Mouse (Mus musculus) brain, embryonic 14.5 days (tissue): ENCODE data around the gene Fubp1.

Experiments used
- CTCF ChIP-seq: fragments of 200-500 bp; IDR thresholded peaks from 2 replicates; pipeline ENCODE4 v1.5.1; 2012; ENCODE audit warnings: inconsistent platforms, mild to moderate bottlenecking, moderate library complexity, borderline replicate concordance; ENCODE audit not compliant: insufficient read depth, insufficient read length; ENCODE audit errors: extremely low read depth
- POLR2A ChIP-seq: fragments of 200-500 bp; IDR thresholded peaks from 2 replicates; pipeline ENCODE4 v1.6.1; 2012; ENCODE audit warnings: mild to moderate bottlenecking, inconsistent platforms, borderline replicate concordance; ENCODE audit not compliant: poor library complexity, insufficient read depth, insufficient read length, severe bottlenecking; ENCODE audit errors: extremely low read depth

GRCm38 (mm10) chr3:152190679-152191477 lies 19.3 kb upstream of the Fubp1 start:
- TF ChIP-seq POLR2A (no peak), CTCF (no peak)
